Mouse (Mus musculus) heart, embryonic 12.5 days (tissue): ENCODE data around the gene 4933402D24Rik. TPM values are rescaled to one million over a fixed set of nuclear protein-coding genes. Genes with fewer than 3 reads are reported as not detected.

ENCODE experiments used
- ATAC-seq: fragments of 200-750 bp; cut with Nextera tagmentation; 2 replicates; pipeline ENCODE4 v1.8.0; 2017; ENCODE audit warnings: moderate TSS enrichment, moderate library complexity; ENCODE audit not compliant: insufficient number of reproducible peaks, low FRiP score
- H3K27ac ChIP-seq: fragments of 300-500 bp; sonication (generic); 2 replicates; pipeline ENCODE4 v1.5.1; 2016; ENCODE audit warnings: mild to moderate bottlenecking, moderate library complexity; ENCODE audit not compliant: poor library complexity, severe bottlenecking
- H3K27me3 ChIP-seq: fragments of 300-500 bp; sonication (generic); replicated peaks from 2 replicates; pipeline ENCODE4 v1.6.1; 2016; ENCODE audit warnings: mild to moderate bottlenecking, moderate library complexity
- H3K36me3 ChIP-seq: fragments of 300-500 bp; sonication (generic); 2 replicates; pipeline ENCODE4 v1.6.1; 2016; ENCODE audit warnings: mild to moderate bottlenecking, moderate library complexity
- H3K4me1 ChIP-seq: fragments of 300-500 bp; sonication (generic); replicated peaks from 2 replicates; pipeline ENCODE4 v1.6.1; 2016; ENCODE audit warnings: mild to moderate bottlenecking
- H3K4me2 ChIP-seq: fragments of 300-500 bp; sonication (generic); 2 replicates; pipeline ENCODE4 v1.6.1; 2016; ENCODE audit warnings: mild to moderate bottlenecking, moderate library complexity
- H3K4me3 ChIP-seq: fragments of 300-500 bp; sonication (generic); 2 replicates; pipeline ENCODE4 v1.5.1; 2016; ENCODE audit warnings: mild to moderate bottlenecking
- H3K9ac ChIP-seq: fragments of 300-500 bp; sonication (generic); 2 replicates; pipeline ENCODE4 v1.6.1; 2016; ENCODE audit warnings: mild to moderate bottlenecking, moderate library complexity
- H3K9me3 ChIP-seq: fragments of 300-500 bp; sonication (generic); replicated peaks from 2 replicates; pipeline ENCODE4 v1.6.1; 2016; ENCODE audit warnings: mild to moderate bottlenecking, moderate library complexity
- WGBS: fragments of 180-500 bp; shearing (Covaris S2); methylation state at CpG from one replicate; pipeline ENCODE4 v1.1.7; 2016; 5-methylcytosine and 5-hydroxymethylcytosine counted together
- polyA plus RNA-seq: library from polyadenylated mRNA; unstranded; fragments of >200 nt; fragmentation: Nextera tagmentation; extraction: Ambion mirVana; gene quantifications from 2 replicates; pipeline ENCODE4 v1.2.1, GENCODE M21; 2016

The 4933402D24Rik gene
- polyA plus RNA-seq, 1 experiment from 2014 or later, result 0.15 TPM

DNA sequence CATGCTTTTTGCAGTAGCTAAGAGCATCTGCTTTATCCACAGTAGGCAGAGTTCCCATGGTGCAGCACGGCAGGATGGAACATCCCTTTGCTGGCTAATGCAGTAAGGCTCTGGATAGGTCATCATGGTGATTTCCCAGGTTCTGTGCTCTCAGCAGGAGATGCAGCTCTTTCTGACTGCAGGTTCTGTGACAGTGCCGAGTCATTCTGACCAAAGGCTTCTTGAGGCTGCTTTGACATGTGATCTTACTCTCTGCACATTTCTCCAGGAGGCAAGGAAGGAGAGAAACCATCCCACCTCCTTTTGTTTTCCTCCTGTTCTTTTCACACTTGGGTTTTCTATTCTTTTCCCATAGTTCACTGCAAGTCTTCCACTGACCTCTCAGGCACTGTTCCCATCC is 13.1 kb downstream of the 4933402D24Rik start:
- H3K36me3 ChIP-seq, result peaks cover 22% of the 10 kb centered on the region
- H3K4me3 ChIP-seq, result no peak overlapping the region
- H3K4me1 ChIP-seq, result no peaks in the 10 kb centered on the region
- H3K4me2 ChIP-seq, result no peak overlapping the region
- no peak overlapping the region for H3K9ac ChIP-seq
- no peaks in the 10 kb centered on the region for H3K9me3 ChIP-seq
- no peak for ATAC-seq
- WGBS, result 58% methylated on average over 2 of the region's 2 CpGs
- no peak overlapping the region for H3K27ac ChIP-seq
- no peaks in the 10 kb centered on the region for H3K27me3 ChIP-seq

DNA sequence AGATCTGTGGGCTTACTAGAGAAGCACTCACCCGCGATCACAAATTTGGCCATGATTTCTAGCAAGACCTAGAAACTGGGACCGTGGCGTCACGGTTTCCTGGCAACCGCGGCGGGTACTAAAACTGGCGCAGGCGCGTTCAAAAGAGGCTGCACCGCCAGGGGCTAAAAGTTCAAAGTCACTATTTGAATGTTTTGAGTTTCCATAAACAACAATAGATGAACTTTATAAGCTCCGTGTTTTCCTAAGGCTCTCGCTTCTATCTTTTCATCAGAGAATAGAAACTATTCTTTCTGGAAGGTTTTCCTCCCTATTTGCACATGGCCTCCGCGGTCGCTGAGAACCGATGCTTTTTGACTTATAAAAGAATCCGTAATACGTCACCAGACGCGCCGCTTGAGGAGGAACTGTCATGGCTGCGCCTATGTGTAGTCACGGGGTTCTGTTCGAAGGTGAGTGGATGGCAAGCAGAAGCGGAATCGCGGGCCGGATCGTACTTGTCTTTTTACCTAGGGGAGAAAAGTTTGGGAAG is 38.8 kb downstream of the 4933402D24Rik start, which contains the start of the genes Mdh1b and Fastkd2:
TSS of gene Mdh1b (minus strand) at position 79 of the 532 bp plus-strand sequence.
TSS of gene Fastkd2 (plus strand) at position 375 of the 532 bp plus-strand sequence.
- H3K9ac ChIP-seq, result peak within 1 kb of the TSS; percentile 80
- WGBS, result under 1% methylated on average over 31 of the region's 31 CpGs
- no peaks in the 10 kb centered on the region for H3K9me3 ChIP-seq
- H3K4me1 ChIP-seq, result peaks cover 15% of the 10 kb centered on the region
- H3K27me3 ChIP-seq, result no peaks in the 10 kb centered on the region
- H3K27ac ChIP-seq, result no peak within 1 kb of the TSS
- peak within 1 kb of the TSS; percentile 90 for H3K4me3 ChIP-seq
- H3K36me3 ChIP-seq, result no peaks in the 10 kb centered on the region
- peak; percentile 86 for ATAC-seq
- peak within 1 kb of the TSS; percentile 69 for H3K4me2 ChIP-seq

- Histone ChIP-seq H3K27ac (no peak overlapping the region), H3K36me3 (no peaks in the 10 kb centered on the region), H3K9me3 (no peaks in the 10 kb centered on the region), H3K9ac (no peak overlapping the region; the same call in 1 of the 2 replicates), H3K4me3 (peak overlapping the region; percentile 90), H3K4me1 (peaks cover 15% of the 10 kb centered on the region), H3K4me2 (peak overlapping the region; percentile 69), H3K27me3 (no peaks in the 10 kb centered on the region)
- whole genome bisulfite sequencing, result 49% methylated on average over 8 of the region's 8 CpGs
- no peak for ATAC-seq
Observed at GRCm38 (mm10) chr1:63729796-63730195, 39.3 kb downstream of the 4933402D24Rik start.

DNA sequence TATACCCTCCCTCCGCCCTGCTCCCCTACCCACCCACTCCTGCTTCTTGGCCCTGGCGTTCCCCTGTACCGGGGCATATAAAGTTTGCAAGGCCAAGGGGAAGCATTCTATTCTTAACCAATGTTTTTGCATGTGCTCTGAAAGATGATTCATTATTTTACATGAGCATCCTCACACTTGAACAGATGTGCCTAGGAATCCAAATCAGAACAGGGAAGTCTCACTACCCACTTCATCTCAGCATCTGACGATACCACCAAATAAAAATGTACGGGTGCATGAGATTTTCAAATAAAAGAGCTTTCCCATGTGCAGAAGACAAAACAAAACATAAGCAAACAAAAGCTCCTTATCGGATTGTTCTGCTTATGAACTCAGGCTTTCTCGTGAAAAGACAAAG is 48.9 kb downstream of the 4933402D24Rik start:
- no peak for ATAC-seq
- Histone ChIP-seq H3K4me2 (no peak overlapping the region), H3K27me3 (0 out of 2 replicates have a peak, but pooled peaks cover 3% of the 10 kb centered on the region), H3K4me3 (no peak overlapping the region), H3K36me3 (no peaks in the 10 kb centered on the region), H3K9me3 (no peaks in the 10 kb centered on the region), H3K4me1 (no peaks in the 10 kb centered on the region), H3K9ac (no peak overlapping the region), H3K27ac (no peak overlapping the region)
- WGBS, result 72% methylated on average over 7 of the region's 7 CpGs

- WGBS, result 64% methylated on average over 3 of the region's 3 CpGs
- Histone ChIP-seq H3K4me1 (no peaks in the 10 kb centered on the region), H3K9me3 (no peaks in the 10 kb centered on the region), H3K27ac (no peak overlapping the region), H3K4me3 (no peak overlapping the region), H3K27me3 (no peaks in the 10 kb centered on the region), H3K36me3 (no peaks in the 10 kb centered on the region), H3K4me2 (no peak overlapping the region), H3K9ac (no peak overlapping the region)
- no peak for ATAC-seq
Observed at GRCm38 (mm10) chr1:63708876-63709275, 60.2 kb downstream of the 4933402D24Rik start.

DNA sequence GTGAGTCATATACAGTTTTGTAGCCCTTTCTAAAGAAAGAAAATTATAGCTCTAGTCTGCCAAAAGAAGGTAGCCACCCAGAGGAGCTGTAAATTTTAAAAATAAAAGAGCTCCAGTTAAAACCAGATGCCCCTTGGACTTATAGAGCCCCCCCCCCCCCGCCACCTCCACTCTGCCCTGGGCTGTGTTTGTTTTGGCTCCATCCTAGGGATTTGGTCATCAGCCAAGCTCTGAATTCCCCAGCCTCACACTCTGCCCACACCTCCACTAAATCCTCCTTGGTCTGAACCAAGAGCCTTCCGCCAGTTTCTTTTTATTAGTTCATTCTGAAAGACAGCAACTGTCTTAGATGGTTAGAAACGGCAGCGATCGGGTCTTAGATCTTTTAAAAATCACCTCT is 63.3 kb downstream of the 4933402D24Rik start:
- peak overlapping the region; percentile 5 for H3K4me2 ChIP-seq
- no peak overlapping the region for H3K9ac ChIP-seq
- no peaks in the 10 kb centered on the region for H3K27me3 ChIP-seq
- 48% methylated on average over 5 of the region's 5 CpGs for WGBS
- H3K4me3 ChIP-seq, result no peak overlapping the region
- no peaks in the 10 kb centered on the region for H3K4me1 ChIP-seq
- no peaks in the 10 kb centered on the region for H3K9me3 ChIP-seq
- no peaks in the 10 kb centered on the region for H3K36me3 ChIP-seq
- peak; percentile 80; the same call in 1 of the 2 replicates for ATAC-seq
- H3K27ac ChIP-seq, result no peak overlapping the region

Other genes starting within 250 kb of the 4933402D24Rik start
- not detected in 2 replicates for gene Gm39653, start 153.3 kb downstream of the 4933402D24Rik start, polyA plus RNA-seq
- gene Dytn, start 82.3 kb downstream of the 4933402D24Rik start, polyA plus RNA-seq, result not detected in 2 replicates
- gene Mdh1b, start 38.9 kb downstream of the 4933402D24Rik start, polyA plus RNA-seq, result not detected in 2 replicates
- gene Fastkd2, start 38.7 kb downstream of the 4933402D24Rik start, polyA plus RNA-seq, result 57.3 and 57.5 TPM in 2 replicates